Comparison of ENCODE assay signal across 25 mouse cellular contexts in genomic region chr5:108647820-108648465, GRCm38 (mm10). TPM values are rescaled to one million over a fixed set of nuclear protein-coding genes. Genes with fewer than 3 reads are reported as not detected.
"Had no signal": no experiment of that assay in that cellular context is flagged by ENCODE, and none has a peak within 500 bp of the region (broad histone marks: within the 10 kb centered on the region; RNA-seq: fewer than 3 reads in every experiment).

No protein-coding gene starts in this region.

- DNase-seq: forebrain, postnatal 0 days; gastrocnemius, postnatal 14 days; gastrocnemius, postnatal 36 days; heart, adult 2 months; heart, postnatal 14 days; heart, postnatal 36 days; kidney, adult 11 months; kidney, adult 2 months; kidney, adult 9 months; kidney, postnatal 14 days; kidney, postnatal 36 days; layer of hippocampus, adult 9-11 months; layer of hippocampus, postnatal 36 days; left cerebral cortex, postnatal 4 days had no signal

- H3K27ac ChIP-seq: forebrain, embryonic 15.5 days; heart, adult 2 months; heart, embryonic 13.5 days; heart, embryonic 15.5 days; hindbrain, embryonic 13.5 days; hindbrain, embryonic 15.5 days; hindbrain, postnatal 0 days; kidney, embryonic 15.5 days; kidney, postnatal 0 days; limb, embryonic 12.5 days had no signal

- H3K9ac ChIP-seq: forebrain, embryonic 15.5 days; forebrain, postnatal 0 days; heart, embryonic 13.5 days; heart, embryonic 15.5 days; hindbrain, embryonic 13.5 days; hindbrain, embryonic 15.5 days; kidney, embryonic 15.5 days; limb, embryonic 12.5 days had no signal

- H3K4me2 ChIP-seq: forebrain, embryonic 15.5 days; heart, embryonic 13.5 days; heart, embryonic 15.5 days; hindbrain, embryonic 13.5 days; hindbrain, embryonic 15.5 days; kidney, embryonic 15.5 days; limb, embryonic 12.5 days had no signal

- H3K4me3 ChIP-seq: forebrain, embryonic 15.5 days; heart, adult 2 months; heart, embryonic 13.5 days; heart, embryonic 15.5 days; hindbrain, embryonic 13.5 days; hindbrain, embryonic 15.5 days; kidney, embryonic 15.5 days; limb, embryonic 12.5 days had no signal

- H3K9me3 ChIP-seq: forebrain, embryonic 15.5 days; heart, embryonic 13.5 days; heart, embryonic 15.5 days; hindbrain, embryonic 13.5 days; hindbrain, embryonic 15.5 days; kidney, embryonic 15.5 days; limb, embryonic 12.5 days had no signal

- H3K4me1 ChIP-seq: forebrain, embryonic 15.5 days; hindbrain, embryonic 13.5 days; hindbrain, embryonic 15.5 days; kidney, embryonic 15.5 days; limb, embryonic 12.5 days had no signal

- H3K27me3 ChIP-seq: forebrain, embryonic 15.5 days; heart, embryonic 13.5 days; heart, embryonic 15.5 days; hindbrain, embryonic 13.5 days; hindbrain, embryonic 15.5 days; kidney, embryonic 15.5 days; limb, embryonic 12.5 days had no signal

- ATAC-seq: forebrain, embryonic 15.5 days; forebrain, postnatal 0 days; hindbrain, postnatal 0 days; intestine, embryonic 16.5 days had no signal

RNA-seq across cellular contexts. Expression of gene Slc26a1, which starts 27.4 kb away (rescaled TPM):
- polyA plus RNA-seq: large intestine, adult 2 months had no signal
